Mouse (Mus musculus): ENCODE data around the gene Atf1.

DNA sequence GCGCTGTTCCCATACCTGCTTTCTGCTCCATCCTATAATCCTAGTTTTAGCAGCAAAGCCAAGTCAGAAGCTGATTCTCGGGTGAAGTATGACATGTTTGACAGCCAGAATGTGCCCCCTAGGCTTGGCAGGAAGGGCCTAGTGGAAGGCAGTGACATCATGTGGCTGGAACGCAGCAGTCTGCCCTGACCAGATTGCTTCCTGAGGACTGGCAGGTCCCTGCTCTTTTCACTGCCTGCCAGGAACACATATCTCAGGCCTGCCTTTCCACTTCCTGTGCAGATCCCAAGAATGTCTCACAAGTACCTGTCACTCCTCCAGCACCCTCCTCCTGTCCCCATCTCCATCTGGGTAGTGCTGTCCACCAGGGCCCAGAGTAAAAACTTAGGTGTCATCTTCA lies 27.8 kb upstream of the Atf1 start:
- no peak for TF ChIP-seq GATA1 (IDR thresholded peaks at IDR 0.05; ENCODE audit: borderline replicate concordance, low read length)
- no peak for TF ChIP-seq FLI1 (IDR thresholded peaks at IDR 0.05; ENCODE audit: low read length)
